Mouse (Mus musculus) bone marrow, adult 2 months (tissue): Measurements from ENCODE around the gene Stk10. TPM values are rescaled to one million over a fixed set of nuclear protein-coding genes. Genes with fewer than 3 reads are reported as not detected.

Experiments used
- H3K27ac ChIP-seq: fragments of 200-500 bp; 2 replicates; pipeline ENCODE4 v1.5.1; 2012; ENCODE audit warnings: low read depth, mild to moderate bottlenecking, control low read depth, inconsistent platforms, low read length; ENCODE audit not compliant: control insufficient read depth, poor library complexity, insufficient read depth
- H3K4me1 ChIP-seq: fragments of 200-500 bp; 2 replicates; pipeline ENCODE4 v1.6.1; 2011; ENCODE audit warnings: low read length; ENCODE audit not compliant: control insufficient read depth, insufficient read depth
- H3K4me3 ChIP-seq: fragments of 200-500 bp; replicated peaks from 2 replicates; pipeline ENCODE3; 2011; ENCODE audit warnings: mild to moderate bottlenecking, low read depth, low read length, control low read depth; ENCODE audit not compliant: control insufficient read depth
- CTCF ChIP-seq: fragments of 200-500 bp; IDR thresholded peaks from 2 replicates; pipeline ENCODE4 v1.5.1; 2011; ENCODE audit warnings: low read length, control low read depth; ENCODE audit not compliant: control insufficient read depth, insufficient read depth
- POLR2A ChIP-seq: fragments of 200-500 bp; IDR thresholded peaks from 2 replicates; pipeline ENCODE4 v1.6.1; 2011; ENCODE audit warnings: low read depth, mild to moderate bottlenecking, control low read depth, low read length, borderline replicate concordance; ENCODE audit not compliant: control insufficient read depth
- WGBS: fragments of 180-500 bp; shearing (Covaris S2); methylation state at CpG from one replicate; pipeline ENCODE4 v1.1.7; 2018; 5-methylcytosine and 5-hydroxymethylcytosine counted together
- polyA plus RNA-seq: library from polyadenylated mRNA; stranded (reverse); fragments of >200 nt; gene quantifications from 2 replicates; pipeline ENCODE4 v1.2.4, GENCODE M21; 2011; ENCODE audit warnings: low replicate concordance; ENCODE audit not compliant: missing spikeins, insufficient read depth, insufficient read length

The Stk10 gene
- polyA plus RNA-seq, 1 experiment = 23.9 TPM

DNA sequence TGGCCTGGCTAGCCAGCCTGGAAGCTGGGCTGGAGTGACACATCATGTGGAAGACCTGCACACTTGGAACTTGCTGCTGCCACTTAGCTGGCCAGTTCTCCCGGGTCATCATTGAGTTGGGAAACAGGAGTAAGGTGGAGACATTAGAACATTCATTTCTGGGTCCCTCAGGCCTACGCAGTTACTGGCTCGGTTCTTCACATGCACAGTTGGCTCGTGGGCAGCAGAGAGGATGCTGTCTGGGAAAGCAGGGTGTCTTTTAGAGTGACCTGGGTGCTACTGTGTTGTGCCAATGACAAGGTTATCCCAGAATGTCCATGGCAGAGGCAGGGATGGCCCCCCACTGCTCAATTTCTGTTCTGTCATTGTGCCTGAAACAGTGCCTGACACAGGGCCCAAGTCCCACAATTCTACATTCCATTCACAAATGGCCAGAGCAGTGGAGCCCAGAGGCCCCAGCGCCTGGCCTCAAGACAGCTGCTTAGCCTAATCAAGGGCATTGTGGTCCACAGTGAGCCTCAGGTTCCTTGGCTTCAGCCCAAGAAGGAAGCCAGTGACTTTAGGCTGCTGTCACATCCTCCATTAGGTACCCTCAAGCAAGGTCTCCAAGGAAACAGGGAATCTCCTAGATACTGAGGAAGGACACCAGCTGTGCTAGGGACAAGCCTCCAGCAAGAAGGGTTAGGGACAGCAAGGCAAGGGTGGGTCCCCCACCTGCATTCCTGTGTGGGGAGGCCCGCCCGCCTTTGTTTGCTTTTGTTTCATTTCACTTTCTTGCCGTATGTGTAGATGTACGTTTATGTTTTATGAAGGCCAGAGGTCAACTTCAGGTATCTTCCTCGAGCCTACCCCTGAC lies 34.1 kb downstream of the Stk10 start:
- TF ChIP-seq CTCF = no peak
- TF ChIP-seq POLR2A = no peak
- Histone ChIP-seq H3K4me1 (peaks cover 31% of the 10 kb centered on the region), H3K27ac (no peak overlapping the region), H3K4me3 (no peak overlapping the region)
- WGBS = 72% methylated on average over 10 of the region's 10 CpGs

DNA sequence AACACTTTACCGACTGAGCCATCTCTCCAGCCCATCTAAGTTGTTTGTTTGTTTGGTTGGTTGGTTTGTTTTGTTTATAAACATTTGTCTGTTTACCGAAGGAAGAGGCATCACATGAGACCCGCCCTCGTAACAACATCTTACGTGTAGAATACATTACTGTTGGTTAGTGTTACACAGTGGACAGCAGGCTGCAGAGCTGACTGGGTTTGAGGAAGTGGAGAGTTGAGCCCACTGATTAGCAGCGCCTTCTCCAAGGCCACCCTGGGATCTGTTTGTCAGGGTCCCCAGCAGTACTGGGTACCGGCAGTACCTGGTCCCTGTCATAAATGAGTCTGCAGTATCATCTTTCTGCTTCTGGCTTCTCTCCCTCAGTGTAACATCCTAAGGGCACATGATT lies 35.0 kb downstream of the Stk10 start:
- Histone ChIP-seq H3K4me1 (peaks cover 31% of the 10 kb centered on the region), H3K27ac (no peak overlapping the region), H3K4me3 (no peak overlapping the region)
- WGBS = 72% methylated on average over 7 of the region's 7 CpGs
- TF ChIP-seq CTCF (no peak), POLR2A (no peak)

DNA sequence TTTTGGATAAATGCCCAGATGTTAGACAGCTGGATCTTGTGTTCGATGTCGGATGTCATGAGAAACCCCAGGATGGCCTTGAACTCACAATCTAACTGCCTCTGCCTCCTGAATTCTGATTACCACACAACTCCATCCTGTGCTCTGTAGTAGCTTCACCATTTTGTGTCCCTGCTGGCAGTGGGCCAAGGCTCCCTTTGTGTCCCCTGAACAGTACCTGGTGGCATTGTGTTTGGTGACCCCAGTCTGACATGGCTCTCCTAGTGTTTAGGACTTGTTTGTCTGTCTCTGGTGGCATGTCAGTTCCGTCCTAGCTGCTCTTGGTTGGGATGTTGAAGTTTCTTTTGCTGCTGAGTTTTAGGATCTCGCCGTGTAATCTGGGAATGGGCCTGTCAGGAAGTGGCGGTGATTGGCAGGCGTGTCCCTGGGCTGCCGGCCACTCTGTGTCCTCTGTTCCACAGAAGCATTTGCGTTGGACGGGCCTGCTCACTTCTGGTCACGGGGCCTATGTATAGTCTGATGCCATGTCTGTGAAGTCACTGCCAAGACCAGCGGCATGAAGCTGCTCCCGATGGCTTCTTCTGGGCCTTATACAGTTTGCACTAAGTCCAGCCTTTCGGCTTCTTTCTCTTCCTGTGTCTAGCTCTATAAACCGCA lies 35.7 kb downstream of the Stk10 start:
- TF ChIP-seq CTCF (no peak), POLR2A (no peak)
- Histone ChIP-seq H3K4me3 (no peak overlapping the region), H3K27ac (no peak overlapping the region), H3K4me1 (peaks cover 28% of the 10 kb centered on the region)
- WGBS = 88% methylated on average over 15 of the region's 15 CpGs

DNA sequence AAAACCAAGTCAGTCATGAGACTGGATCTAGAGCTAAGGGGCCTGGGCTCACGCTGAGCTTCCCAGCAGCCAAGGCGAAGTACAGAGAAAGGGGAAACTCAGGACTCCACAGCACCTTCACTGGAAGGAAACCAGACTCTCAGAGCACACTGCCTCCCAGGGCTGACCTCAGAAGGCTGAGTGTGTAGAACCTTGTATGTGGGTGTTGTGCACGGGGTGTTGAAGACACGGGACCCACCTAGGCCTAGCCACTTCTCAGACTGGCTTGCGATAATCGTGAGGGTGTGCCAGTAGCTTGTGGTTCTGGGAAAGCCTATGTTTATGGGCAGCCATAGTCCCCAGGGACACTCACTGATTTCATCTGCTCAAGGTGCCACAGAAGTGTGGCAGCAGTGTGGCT lies 38.0 kb downstream of the Stk10 start:
- no peak overlapping the region for H3K4me3 ChIP-seq
- 24% methylated on average over 6 of the region's 6 CpGs for WGBS
- TF ChIP-seq CTCF (no peak; the same call in 1 of the 2 replicates), POLR2A (no peak)
- H3K27ac ChIP-seq = no peak overlapping the region; the same call in 1 of the 2 replicates
- peaks cover 14% of the 10 kb centered on the region for H3K4me1 ChIP-seq

DNA sequence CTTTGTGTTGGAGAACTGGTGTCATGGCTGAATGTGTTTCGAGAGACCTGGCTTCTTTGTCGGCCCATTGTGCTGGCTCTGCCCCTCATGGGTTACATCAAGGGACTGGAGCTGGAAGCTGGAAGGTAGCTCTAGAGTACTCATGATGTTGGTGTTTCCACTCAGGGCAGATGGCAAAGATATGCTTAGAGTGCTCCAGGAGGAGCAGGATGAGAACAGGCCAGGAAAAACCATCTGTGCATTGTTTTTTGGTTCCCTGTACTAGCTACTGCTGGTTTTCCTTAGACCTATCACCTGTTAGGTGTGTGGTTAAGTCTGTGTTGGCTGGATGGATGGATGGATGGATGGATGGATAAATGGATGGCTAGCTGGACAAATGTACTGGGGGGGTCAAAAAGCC lies 40.6 kb downstream of the Stk10 start:
- H3K27ac ChIP-seq = no peak overlapping the region
- 81% methylated on average over 2 of the region's 2 CpGs for WGBS
- no peak for TF ChIP-seq CTCF
- no peak for TF ChIP-seq POLR2A
- no peak overlapping the region for H3K4me3 ChIP-seq
- H3K4me1 ChIP-seq = peaks cover 8% of the 10 kb centered on the region

DNA sequence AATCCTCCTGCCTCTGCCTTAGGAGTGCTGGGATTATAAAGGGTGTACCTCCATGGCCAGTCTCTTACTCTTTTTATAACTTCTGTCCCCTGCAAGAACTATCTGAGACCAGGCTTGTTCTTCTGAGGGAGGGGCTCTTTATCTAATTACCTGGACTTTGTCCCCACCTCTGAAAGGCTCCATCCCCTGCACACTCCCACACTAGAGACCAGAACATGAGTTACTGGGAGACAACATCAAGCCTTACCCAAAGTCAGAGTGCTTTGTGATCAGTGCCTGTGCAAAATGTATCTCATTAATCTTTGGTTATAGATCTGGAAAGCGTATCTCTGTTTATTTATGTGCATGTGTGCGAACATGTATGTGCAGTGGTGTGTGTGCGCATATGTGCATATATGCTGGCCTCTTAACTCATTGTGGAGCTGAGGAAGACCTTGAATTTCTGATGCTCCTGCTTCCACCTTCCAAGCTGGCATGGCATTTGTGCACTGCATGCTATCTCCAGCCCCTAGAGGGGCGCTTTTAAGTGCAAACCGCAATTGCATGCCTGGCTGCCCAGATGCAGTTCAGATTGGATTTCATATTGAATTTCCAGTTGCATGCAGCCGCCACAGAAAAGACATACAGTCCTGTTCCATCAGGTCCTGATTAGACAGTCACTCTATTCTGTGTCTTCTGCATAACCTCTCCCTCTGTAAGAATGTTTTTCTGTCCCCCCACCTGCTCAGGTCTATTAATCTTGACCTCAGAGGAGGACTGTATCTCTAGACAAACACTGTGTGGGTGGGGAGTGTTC lies 43.1 kb downstream of the Stk10 start:
- Histone ChIP-seq H3K27ac (no peak overlapping the region), H3K4me3 (no peak overlapping the region), H3K4me1 (peaks cover 6% of the 10 kb centered on the region)
- 89% methylated on average over 6 of the region's 6 CpGs for WGBS
- no peak for TF ChIP-seq POLR2A
- no peak for TF ChIP-seq CTCF

DNA sequence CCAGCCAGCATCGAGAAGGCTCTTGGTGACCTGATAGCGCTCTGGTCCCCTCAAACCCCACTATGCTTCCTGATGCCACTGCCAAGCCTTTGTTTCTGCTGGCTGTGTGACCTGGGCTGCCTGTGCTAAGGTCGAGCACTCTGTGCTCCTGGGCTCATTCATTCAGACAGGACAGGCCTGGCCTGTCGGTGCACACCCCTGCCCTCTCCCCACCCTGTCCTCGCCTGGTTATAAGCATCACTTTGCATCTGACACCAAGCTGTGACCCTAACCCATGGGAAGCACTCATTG lies 43.6 kb downstream of the Stk10 start:
- Histone ChIP-seq H3K4me3 (no peak overlapping the region), H3K4me1 (peaks cover 5% of the 10 kb centered on the region), H3K27ac (no peak overlapping the region)
- 69% methylated on average over 5 of the region's 5 CpGs for WGBS
- TF ChIP-seq CTCF (no peak), POLR2A (no peak)

DNA sequence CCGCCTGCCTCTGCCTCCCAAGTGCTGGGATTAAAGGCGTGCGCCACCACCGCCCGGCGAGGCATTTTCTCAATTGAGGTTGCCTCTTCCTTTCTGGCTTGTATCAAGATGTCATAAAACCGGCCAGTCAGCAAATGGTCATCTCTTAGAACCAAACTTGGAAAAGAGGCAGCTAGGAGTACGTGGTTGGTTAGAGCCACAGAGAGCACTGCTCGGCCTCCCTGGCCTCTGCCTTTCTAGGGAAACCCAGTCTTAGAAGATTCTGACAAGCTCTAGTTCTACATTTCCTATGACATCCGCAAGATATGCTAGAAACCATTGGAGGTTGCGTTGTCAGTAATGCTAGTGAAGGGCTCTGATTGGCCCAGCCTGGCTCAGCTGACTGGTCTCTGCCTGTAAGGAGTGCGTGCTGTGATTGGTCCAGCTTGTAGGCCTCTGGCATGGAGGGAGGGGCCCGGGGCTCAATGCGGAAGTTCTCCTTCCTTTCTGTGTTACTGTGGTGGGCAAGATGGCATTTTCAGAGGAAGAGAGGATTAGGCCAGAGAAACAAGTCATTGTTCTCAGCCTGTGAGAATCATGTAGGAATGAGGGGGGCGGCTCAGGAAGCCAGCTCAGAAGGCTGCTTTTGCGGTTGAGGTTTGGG lies 47.3 kb downstream of the Stk10 start:
- WGBS = 52% methylated on average over 16 of the region's 16 CpGs
- no peak overlapping the region for H3K4me3 ChIP-seq
- H3K4me1 ChIP-seq = peaks cover 6% of the 10 kb centered on the region; the same call in 1 of the 2 replicates
- H3K27ac ChIP-seq = peak overlapping the region; percentile 41; the same call in 1 of the 2 replicates
- TF ChIP-seq CTCF (no peak), POLR2A (no peak)
